Mouse (Mus musculus) thymus, adult 18-20 months (tissue): Measurements from ENCODE around the gene Gcc1.

Source experiments
- DNase-seq, 2 experiments: peaks; one replicate each; pipeline ENCODE4 v3.0.0; 2022; ENCODE audit warnings: mixed read lengths in 2 of 2

Gcc1 gene

GRCm38 (mm10) chr6:28421469-28422000 lies 6.7 kb downstream of the Gcc1 start:
- DNase-seq = peak; percentile 93

- DNase-seq = no peak
These were observed 7.3 kb downstream of the Gcc1 start for GRCm38 (mm10) chr6:28420865-28421264.

- no peak for DNase-seq
These were observed 7.8 kb downstream of the Gcc1 start for GRCm38 (mm10) chr6:28420361-28420760.

- DNase-seq = no peak
These were observed 8.5 kb downstream of the Gcc1 start for GRCm38 (mm10) chr6:28419673-28420072.

- DNase-seq = no peak
These were observed 9.7 kb downstream of the Gcc1 start for GRCm38 (mm10) chr6:28418449-28418848.

- DNase-seq = no peak
These were observed 11.2 kb downstream of the Gcc1 start for GRCm38 (mm10) chr6:28416981-28417380.

- no peak for DNase-seq
These were observed 17.0 kb downstream of the Gcc1 start for GRCm38 (mm10) chr6:28411236-28411635.

- DNase-seq = peak in 1 of 2 experiments; percentile 9
These were observed 18.1 kb downstream of the Gcc1 start for GRCm38 (mm10) chr6:28410053-28410452.

- no peak for DNase-seq
These were observed 28.4 kb downstream of the Gcc1 start for GRCm38 (mm10) chr6:28399791-28400190.

- no peak for DNase-seq
These were observed 29.5 kb downstream of the Gcc1 start for GRCm38 (mm10) chr6:28398726-28399125.

GRCm38 (mm10) chr6:28397681-28398203 lies 30.4 kb downstream of the Gcc1 start, which contains the start of gene Zfp800:
TSS of gene Zfp800 (minus strand) at chr6:28398005.
- peak in 1 of 2 experiments; percentile 9 for DNase-seq

- no peak for DNase-seq
These were observed 31.2 kb downstream of the Gcc1 start for GRCm38 (mm10) chr6:28396853-28397457.

GRCm38 (mm10) chr6:28396051-28396852 lies 31.9 kb downstream of the Gcc1 start:
- DNase-seq = no peak

- DNase-seq = no peak
These were observed 39.2 kb downstream of the Gcc1 start for GRCm38 (mm10) chr6:28389038-28389437.

- no peak for DNase-seq
These were observed 43.0 kb downstream of the Gcc1 start for GRCm38 (mm10) chr6:28385169-28385568.

- DNase-seq = no peak
These were observed 46.2 kb downstream of the Gcc1 start for GRCm38 (mm10) chr6:28381983-28382382.

GRCm38 (mm10) chr6:28369966-28370683 lies 58.1 kb downstream of the Gcc1 start:
- DNase-seq = no peak

- DNase-seq = no peak
These were observed 60.6 kb downstream of the Gcc1 start for GRCm38 (mm10) chr6:28367575-28367974.
